Mouse (Mus musculus) layer of hippocampus, postnatal 10 days (tissue): ENCODE data around the gene Mov10l1. TPM values are rescaled to one million over a fixed set of nuclear protein-coding genes. Genes with fewer than 3 reads are reported as not detected.

Experiments used
- DNase-seq, 2 experiments: peaks; one replicate each; pipeline ENCODE4 v3.0.0; 2021; ENCODE audit warnings: low spot score in 2 of 2
- long read RNA-seq: library from polyadenylated mRNA; stranded (forward); transcript quantifications from one replicate; pipeline ENCODE4 v2.0.0, GENCODE M21; 2023
- total RNA-seq, 2 experiments: library from RNA; stranded (reverse); gene quantifications; 2 replicates each; pipeline ENCODE4 v1.2.3; 2021

Mov10l1 gene
- total RNA-seq, result not detected
- long read RNA-seq, partial matches to known transcripts, result 0 of 1 reads
- long read RNA-seq, other reads (novel, unspliced or antisense), result 1 of 1 reads

DNA sequence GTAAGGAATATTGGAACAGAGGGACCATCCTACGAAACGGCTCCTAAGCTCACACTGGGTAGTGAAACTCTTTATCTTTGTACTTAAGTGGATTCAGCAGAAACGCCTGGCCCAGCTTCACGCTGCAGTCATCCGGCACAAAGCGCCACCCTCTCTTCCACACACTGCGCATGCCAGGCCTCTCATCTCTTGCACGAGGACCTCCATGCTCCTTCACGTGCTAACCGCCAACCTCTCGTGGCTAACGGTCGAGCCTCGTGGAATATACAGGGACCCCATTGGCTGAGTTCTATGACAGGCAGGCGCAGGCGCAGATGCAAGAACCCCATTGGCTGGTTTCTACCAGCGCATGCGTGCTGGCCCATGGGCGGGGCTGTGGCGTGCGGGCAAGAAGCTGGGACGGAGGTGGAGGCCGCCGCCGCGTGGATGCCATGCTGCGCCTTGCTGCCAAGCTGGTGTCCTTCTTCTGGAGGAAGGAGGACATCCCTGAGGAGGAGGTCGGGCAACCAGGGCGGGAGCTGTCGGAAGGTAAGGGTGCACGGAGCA lies at the start of gene Mov10l1:
Gene Mov10l1, plus strand, starts transcription at position 376 of the 546 bp plus-strand sequence.
- no peak for DNase-seq

DNA sequence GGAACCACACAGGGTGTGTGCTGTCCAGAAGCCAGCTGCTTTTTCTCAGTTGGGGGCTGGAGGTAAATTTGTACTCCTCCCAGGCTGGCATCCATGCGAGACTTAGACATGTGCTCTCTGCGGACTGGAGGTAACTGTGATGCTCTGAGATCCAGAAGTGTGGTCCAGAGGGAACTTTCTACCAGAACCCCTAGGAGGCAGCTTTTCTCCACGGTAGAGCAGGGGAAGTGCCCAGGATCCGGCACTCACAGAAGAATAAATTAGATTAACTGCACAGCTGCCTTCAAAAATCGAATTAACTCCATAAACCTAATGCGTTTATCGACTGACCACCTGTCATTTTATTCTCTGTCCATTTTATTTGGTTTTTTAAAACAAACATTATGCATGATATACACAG lies 48.6 kb upstream of the Mov10l1 start:
- peak in 1 of 2 experiments; percentile 48 for DNase-seq

DNA sequence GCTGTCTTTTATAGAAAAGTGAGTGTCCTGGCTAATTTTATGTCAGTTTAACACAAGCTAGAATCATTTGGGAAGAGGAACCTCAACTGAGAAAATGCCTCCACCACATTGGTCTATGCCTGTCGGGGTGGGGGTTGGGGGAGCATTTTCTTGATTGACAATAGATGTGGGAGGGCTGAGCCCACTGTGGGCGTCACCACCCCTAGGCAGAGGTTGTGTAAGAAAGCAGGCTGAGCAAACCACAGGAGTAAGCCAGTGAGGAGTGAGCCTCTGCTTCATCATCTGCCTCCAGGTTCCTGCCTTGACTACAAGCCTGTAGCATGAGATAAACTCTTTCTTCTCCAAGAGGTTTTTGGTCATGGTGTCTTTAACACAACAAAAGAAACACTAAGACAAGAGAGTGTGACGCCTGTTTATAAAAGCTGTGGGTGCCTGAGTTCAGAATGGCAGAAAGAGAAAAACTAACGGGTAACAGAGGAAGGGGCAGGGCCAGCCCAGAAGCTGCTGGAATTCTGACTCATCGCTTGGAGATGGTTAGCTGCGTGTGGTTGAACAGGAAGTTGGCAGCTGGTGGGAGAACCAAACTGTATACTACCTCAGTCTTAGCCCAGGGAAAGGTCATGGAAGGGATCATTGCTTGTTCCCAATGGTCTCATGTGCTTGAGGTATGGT lies 46.0 kb upstream of the Mov10l1 start:
- no peak for DNase-seq

DNA sequence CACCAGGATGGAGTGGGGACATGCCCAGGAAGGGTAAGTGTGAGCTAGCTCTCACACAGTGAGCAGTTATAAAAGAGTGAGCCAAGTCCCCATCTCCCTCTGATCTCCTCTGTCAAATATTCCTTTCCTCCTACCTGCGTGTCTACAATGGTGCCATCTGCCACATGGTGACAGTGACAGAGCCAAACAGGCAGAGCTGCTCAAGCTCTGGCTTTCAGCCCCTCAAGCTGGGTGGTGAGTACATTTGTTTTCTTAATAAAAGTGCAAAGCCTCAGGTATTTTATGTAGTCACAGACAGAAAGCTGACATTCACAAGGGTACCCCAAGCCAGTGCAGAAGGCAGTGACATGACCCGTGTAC lies 45.4 kb upstream of the Mov10l1 start:
- DNase-seq, result no peak

DNA sequence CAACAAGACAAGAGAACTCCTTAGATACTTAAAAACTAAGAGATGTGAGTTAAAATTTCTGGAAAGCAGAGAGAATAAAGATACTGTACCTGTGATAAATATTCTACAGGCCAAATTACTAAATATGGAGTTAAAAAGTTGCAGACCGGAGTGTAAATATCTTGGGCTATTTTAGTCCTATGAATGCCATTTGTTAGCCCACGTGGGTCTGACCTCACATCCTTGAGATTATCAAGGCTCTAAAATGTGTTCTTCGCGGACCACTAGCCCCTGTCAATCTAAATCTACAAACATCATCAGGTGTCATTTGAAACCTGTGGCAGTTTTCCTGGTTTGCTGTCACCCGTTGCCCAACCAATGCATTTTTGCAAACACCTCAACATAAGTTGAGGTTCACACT lies 39.9 kb upstream of the Mov10l1 start:
- DNase-seq, result no peak

DNA sequence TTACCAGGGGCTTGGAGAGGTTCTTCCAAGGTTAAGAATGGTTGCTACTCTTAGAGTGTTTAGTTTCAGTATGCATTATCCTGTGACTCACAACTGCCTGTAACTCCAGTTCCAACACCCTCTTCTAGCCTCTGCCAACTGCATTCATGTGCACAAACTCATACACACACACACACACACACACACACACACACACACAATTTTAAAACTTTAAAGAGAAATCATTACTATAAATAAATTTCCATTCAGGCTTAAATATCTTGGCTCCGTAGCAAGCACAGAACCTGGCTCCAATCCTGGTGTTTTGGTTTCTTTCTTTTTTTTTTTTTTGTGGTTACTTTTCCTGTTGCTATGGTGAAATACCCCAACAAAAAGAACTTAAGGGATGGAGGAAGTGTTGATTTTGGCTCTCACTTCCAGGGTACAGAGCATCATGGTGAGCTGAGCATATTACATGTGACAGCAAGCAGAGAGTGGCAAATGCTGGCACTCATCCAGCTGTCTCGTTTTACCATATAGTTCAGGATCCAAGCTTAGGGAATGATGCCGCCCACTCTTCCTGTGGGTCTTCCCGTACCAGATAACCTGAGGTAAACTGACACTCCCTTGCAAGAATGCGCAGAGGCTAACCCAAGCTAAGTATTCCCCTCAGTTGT lies 38.7 kb upstream of the Mov10l1 start:
- no peak for DNase-seq

DNA sequence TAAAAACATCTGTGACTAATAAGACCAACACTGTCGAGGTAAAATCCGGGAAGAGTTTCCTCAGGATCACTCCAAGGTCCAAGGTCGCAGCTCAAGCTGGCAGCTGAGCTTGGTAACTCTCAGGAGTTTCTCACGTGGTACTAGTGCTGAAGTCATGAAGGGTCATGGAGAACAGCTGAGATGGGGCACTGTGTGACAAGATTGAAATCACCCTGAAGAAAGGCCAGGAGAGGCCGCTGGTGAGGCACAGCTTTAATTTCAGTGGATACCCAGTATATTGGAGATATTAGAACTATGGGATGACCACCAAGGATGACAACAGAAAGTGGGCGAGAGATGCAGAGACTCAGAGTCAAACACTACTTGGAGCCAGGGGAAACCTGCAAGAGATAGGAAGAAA lies 35.9 kb upstream of the Mov10l1 start:
- DNase-seq, result no peak

DNA sequence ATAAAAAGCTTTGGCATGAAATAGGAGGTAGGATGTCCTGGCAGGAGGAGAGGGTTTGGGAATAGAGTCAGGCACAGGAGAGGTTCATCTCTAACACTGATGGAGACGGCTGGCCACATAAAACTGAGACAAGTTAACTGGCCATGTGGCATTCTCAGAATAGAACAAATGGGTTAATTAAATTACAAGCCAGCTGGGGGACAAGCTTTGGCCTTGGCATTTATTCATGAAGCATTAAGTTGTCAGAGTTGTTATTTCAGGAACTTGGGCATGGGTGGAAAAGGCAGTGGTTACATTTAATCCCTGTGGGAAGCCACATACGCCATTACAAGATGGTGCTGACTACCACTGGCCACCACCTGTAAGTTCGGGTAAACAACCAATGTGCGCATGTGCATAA lies 31.5 kb upstream of the Mov10l1 start:
- DNase-seq, result no peak

DNA sequence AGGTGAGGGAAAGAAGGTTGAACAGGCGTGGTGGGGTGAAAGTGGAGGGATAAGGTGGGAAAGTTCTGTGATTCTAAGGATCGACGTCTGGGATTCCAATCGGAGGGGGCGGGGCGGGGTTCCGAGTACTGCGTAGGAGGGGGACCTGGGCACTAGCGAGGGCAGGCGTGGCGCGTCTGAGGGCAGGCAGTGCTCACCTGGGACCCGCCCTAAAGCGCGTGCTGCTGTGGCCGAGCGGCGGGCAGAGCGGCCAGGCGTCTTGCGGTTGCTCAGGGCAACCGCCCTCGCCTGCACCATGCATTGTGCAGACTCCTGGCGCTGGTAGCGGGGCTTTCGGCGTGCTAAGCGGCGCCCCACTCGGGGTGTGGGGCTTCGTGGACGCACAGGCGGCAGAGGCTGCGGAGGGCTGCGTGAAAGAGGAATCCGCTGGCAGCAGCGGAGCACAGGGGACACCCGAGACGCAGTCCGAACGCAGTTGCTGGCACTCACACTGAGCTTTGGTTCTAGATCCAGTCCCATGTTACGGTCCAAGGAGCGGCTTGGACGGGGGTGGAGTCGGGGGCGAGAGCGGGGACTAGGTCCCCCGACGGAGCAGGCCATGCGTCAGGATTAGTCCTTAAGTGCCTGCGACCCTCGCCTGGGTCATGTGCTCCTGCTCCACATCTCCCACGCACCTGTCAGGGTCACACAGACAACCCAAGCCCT lies 28.2 kb upstream of the Mov10l1 start, which contains the start of gene Ttll8:
Gene Ttll8, minus strand, starts transcription at position 51 of the 705 bp plus-strand sequence.
- DNase-seq, result peak; percentile 28 to 38

DNA sequence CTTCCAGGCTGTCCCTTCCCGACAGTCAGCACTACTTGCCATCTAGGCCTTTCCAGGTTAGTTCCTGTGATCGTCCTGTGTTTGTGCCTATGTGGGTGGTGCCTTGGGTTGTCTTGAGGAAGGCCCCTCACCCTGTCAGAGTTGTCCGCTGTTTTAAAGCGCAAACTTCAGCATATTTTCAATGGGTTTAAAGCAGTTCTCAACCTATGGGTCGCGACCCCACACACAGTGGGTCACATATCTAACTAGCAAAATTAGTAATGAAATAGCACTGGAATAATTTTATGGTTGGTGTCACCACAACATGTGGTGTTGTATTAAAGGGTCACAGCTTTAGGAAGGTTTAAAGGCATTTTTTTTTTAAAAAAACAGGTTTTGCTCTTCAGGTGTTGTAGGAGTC lies 27.4 kb upstream of the Mov10l1 start:
- DNase-seq, result no peak

DNA sequence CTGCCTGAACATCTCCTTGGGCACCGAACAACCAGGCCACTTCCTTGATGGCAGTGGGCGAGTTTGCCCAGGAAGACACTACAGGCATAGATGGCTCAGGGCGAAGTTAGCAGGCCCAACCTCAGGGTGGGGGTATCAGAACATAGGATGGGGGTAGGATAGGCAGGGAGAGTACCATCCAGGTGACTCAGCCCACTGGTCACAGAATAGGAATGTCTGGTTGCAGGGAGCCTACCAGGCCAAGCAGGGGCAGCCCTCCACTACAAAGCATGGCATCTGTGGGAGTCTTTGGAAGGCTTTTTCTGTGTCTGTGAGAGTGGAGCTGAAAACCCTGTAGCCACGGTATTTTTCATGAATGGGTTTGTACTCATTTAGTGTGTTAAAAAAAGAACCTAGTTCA lies 25.2 kb upstream of the Mov10l1 start:
- DNase-seq, result no peak

DNA sequence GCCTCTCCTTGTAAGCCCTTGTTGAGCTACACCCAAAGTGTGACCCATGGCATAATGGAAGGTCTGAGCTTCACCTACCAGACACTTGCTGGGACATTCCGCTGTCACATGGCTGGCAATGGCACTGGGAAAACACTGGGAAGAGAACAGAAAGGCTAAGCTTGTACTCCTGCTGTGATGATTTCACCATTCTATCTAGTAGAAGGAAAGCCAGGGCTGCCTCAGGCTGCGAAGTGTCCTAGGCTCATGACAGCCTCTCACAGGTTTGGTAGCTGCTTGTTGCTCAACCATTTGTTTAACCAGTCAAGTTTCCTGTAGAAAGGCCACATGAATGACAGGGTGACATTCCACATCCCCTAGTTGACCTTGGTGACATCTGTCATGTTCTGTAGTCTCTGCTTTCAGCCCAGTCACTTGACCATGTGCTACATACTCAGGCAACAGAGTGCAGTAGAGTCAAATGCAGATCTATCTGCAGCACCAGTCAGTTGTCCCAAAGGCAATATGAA lies 18.6 kb upstream of the Mov10l1 start:
- no peak for DNase-seq

DNA sequence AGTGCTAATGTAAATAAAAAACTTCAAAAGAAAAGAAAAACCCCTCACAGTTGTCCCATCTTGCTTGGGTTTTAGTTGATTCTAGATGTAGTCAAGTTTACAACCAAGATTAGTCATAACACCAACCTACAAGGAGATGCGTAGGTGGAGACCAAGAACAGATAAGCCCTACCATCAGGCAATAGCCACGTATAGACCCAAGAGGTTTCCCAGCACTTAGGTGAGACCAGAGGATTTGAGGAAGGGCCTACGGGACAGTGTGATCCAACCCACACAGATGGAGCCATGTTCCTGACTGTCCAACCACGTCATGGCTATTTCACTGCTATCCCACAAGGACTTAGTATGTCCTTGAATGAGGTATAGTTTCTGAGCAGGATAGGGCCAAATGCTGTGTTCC lies 10.4 kb upstream of the Mov10l1 start:
- DNase-seq, result no peak

DNA sequence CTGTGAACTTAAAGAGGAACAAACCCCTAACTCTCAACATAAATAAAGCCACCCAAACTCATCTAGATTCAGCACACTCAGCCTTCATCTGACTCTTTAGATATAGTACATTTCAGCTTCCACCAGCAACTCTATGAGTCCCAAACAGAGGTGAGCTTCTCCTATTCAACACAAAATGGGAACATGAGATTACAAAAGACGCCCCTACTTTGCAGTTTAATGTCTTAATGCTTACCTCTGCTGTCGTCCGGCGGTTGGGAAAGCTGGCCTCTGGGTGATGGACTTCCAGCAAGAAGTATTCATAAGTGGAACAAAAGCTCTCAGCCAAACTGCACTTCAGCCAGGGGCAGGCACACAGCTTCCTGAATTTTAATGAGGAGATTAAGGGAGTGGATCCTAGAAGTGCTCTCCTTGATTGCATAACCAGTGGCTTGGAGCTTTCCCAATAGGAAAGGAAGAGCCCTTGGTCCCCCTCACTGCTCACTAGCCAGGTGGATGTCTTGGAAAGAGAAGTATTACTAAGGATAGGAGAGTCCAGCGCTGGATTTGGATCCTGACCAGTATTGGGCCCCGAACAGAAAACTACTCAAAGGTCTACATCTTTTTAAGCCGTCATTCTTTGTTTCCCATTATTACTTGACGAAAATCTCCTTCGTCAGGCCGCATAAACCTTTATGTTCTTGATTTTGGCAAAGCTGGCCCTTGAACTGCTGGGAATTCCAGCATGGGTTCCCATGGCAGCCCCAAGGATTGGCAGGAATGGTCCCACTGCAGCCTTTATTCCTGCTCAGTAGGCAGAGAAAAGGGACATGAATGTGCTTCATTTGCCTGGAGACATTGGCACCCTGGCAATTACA lies 4.2 kb upstream of the Mov10l1 start, which contains the start of gene Mlc1:
Gene Mlc1, minus strand, starts transcription at position 727 of the 857 bp plus-strand sequence.
- peak; percentile 53 to 61 for DNase-seq

DNA sequence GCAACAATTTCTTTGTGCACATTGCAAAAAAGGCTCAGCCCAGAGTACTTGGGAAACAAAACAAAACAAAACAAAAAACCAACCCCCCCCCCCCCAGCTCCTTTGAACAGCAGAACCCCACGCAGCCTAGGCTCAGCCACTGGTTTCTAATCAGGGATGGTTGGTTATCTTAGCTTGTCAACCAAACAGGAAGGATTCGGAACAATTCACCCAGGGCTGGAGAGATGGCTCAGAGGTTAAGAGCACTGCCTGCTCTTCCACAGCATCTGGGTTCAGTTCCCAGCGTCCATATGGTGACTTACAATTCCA lies 3.6 kb upstream of the Mov10l1 start:
- DNase-seq, result no peak

DNA sequence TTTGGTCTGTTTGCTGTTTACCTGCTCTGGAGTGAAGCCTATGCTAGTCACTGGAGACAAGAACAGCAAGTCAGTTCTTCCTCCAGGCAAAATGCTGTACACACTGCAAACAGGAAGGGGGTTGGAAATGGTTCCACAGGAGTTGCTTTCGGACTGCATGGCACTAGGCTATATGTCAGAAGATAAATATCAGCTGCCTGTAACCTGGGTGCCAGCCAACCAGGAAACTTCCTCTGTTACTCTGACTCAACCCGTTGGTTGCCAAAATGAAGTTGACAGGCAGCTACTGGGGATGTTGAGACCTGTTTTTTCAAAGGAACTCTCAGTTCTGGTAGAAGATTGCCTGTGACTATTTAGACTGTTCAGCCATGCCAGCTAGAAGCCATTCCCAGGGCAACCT lies 6.5 kb downstream of the Mov10l1 start:
- no peak for DNase-seq

DNA sequence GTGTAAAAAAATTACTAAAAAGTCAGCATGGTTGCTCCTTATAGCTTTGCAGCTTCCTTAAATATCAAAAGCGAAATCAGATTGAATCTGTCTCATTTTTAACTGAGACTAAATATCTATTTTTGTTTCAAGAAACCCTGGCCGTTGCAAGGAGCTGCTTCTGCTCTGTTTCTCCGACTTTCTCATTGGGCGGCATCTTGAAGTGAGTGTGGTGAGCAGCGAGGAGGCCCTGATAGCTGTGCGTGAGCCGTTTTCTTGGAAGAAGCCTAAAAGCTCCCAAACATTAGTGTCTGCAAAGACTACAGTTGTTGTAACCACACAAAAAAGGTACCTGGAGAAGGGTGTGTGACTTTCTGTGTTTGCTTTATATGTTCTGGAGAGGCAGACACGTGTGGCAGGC lies 15.9 kb downstream of the Mov10l1 start:
- no peak for DNase-seq

DNA sequence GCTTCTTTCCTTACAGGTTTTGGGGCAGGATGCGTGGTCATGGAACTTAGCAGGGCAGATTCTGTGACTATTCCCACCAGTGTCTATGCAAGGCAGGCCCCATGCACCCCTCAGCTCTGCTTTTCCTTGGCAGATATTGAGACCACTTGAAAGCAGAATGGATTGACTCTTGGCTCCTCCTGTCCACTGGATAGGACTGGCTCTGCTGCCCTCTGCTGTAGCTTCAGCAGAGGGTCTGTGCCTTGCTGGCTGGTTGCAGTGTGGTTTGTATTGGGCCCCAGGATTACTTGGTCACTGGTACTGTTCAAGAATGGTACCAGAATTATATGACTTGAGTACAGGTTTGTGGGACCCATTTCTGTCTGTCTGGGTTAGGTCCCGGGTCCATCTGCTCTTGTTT lies 16.4 kb downstream of the Mov10l1 start:
- no peak for DNase-seq

DNA sequence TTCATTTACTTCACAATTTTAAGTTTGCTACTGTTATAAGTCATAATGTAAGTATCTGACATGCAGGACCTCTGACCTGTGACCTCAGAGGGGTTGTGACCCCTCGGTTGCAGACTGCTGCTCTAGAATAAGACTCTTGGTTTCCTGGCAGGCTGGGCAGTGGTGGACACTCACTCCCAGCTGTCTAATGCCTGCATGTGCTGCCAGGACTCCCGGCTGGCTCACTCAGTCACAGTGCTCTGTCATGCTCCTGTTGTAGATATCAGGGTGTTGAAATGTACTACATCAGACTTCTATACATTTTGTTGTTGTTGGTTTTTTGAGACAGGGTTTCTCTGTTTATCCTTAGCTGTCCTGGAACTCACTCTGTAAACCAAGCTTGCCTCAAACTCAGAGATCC lies 17.7 kb downstream of the Mov10l1 start:
- DNase-seq, result no peak

DNA sequence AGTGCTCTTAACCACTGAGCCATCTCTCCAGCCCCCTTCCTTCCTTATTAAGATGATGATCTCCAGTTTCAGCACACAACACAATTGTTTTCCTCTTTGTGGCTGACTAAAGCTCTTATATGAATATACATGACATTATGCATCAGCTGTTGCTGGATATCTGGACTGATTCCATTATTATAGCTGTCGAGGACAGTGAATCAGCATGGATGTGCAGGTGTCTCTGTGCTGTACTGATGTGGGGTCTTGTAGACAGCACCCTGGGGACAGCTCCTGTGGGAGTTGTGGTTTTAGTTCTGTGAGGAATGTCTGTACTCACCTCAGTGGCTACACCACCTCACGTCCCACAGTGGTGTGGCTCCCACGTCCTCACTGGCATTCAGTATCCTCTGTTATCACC lies 18.5 kb downstream of the Mov10l1 start:
- no peak for DNase-seq

DNA sequence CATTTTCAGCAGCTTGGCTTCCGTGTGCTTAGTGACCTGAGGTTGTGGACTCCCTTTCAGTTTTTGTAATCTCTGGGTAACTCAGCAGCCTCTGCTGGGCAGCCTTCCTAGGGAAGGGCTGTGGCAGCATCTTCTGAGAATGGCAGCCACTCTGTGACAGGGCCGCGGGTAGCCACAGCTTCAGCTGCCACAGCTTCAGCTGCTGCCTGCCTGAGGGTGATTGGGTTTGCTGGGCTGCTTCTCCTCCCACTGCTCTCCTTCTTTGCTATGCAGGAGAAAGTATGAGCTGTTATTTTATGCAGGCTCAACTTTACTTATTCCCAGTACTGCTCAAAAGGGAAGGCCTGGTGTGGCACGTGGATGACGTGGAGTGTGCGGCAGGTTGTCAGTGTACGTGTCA lies 24.3 kb downstream of the Mov10l1 start:
- DNase-seq, result no peak
